Mouse (Mus musculus): ENCODE results near the gene Tbx2.

Tbx2 gene

DNA sequence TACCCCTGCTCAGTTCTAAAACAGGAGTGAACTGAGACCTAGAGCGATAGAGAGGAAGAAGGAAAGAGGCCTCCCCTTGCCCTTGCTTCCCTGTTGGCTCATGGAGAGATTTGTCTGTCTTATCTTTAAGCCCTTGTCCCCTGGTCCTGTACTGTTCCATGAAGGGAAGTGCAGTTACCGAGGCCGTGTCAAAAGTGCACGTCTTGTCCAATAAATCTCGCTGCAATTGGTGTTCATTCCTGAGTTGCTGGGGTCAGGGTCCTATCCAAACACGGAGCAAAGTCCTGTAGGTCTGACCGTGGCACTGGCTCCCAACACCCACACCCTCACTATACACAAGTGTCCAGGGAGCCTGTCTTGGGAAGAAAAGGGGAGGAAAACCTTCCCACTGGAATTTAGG, 6.5 kb upstream of the Tbx2 start:
- no peak for DNase-seq

DNA sequence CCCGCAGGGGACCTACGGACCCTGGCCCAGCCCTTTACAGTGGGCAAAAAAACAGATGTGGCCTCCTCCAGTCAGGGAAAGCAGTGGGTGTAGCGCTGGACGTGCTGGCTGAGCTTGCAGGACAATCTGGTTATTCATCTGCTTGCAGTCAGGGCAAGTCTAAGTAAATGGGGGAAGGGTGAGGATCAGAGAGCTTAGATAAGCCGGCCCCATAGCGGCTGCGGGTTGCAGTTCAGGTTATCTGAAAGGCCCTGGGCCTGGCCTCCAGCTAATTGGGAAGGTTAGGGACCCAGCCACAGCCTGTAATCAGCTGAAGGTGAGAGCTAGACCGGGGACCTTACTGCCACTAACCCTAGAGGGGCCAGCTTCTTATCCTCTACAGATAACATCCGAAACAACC, 5.0 kb upstream of the Tbx2 start:
- peak; percentile 59 for DNase-seq

DNA sequence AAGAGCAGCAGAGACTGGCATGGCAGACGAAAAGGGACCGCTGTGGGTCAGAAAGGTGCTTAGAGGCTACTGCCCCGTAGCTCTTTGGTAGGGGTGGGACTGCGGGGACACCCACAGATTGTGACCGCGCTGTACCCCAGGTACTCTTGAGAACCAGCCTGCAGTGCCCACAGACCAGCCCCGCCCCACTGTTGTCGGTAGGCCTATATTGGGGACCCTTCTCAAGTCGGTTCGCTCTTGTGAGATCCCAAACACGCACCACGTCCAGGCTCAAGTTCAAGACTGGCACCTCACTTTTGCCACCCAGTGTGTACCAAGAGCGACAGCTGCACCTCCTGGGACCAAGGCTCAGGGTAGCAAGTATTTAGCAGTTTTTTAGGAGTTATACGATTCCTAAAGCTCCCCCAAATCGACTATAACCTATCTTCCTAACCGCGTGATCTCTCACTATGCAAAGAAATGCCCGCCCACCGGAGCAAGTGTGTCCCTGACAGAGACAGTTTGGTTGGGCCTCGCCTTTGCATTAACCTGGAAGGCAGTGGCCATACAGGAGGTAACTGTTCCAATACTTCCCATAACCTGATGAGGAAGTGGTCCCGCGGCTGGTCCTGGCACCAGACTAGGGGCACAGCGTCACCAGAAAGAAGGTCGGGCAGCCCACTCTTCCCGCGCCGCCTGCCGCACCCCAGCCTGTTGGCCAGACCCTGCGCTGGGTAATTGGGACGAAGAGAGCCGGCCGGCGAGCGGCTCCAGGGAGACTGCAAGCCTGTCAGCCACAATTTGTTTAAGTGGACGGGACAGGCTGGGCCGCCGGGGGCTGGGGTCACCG, 3.4 kb upstream of the Tbx2 start:
- no peak for DNase-seq

DNA sequence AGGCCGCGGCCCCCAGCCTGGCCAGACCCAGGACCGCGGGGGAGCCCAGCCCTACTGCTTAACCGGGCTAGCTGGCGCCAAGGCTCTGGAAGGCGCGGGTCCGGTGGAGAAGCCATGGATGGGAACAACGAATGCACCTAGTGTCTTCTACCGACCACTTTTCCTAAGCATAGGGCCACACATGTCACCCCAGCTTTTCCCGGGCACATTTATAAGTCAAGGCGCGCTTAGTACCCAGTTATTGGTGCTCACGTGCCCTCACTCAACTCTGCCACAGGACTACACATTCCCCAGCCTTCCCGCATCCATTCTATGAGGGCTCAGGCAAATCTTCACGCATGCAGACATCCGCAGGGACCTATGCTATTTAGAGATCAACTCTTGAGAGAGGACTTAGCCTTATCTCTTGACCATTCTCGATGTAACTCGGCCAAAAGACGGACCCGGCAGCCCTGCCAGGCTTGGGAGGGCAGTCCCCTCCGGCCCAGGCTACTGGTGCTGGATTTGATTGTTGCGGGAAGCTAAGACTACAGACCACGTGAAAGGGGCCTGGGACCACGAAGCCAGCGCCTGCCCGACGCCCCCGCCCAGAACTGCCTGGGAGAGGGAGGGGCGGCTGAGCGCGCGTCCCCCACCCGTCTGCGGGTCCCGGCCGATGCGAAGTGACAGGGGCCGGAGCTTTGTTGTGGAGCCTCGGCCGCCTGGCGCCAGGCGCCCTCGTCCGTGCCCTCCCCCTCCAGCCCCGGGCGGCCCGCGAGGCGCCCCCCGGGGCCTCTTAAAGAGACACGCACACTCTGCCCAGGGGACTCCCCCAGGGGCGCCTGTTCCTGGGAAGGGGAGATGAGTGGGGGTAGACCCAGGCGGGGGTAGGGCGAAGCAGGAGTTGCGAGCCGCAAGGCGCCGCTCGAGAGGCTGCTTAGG, 2.6 kb upstream of the Tbx2 start:
- DNase-seq = no peak

DNA sequence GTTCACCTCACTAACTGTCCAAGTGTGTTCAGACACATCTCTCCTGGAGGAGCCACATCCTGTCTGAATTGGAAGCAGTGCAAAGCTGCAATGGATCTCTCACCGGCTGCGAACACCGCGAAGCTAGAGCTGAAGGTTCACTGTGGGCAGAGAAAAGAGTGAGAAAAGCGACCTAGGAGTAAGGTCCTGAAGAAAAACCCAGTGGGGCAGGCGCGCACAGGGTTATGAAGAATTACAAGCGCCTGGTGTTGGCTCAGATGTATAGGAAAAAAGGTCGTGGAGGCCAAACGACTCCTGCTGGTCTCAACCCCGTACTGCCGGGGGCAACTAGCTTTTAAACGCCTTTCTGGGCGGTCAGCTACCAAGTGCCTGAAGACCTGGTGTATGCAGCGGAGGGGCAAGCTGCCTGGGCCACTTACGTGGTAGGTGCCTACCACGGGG, 1.4 kb upstream of the Tbx2 start:
- DNase-seq = peak; percentile 39

DNA sequence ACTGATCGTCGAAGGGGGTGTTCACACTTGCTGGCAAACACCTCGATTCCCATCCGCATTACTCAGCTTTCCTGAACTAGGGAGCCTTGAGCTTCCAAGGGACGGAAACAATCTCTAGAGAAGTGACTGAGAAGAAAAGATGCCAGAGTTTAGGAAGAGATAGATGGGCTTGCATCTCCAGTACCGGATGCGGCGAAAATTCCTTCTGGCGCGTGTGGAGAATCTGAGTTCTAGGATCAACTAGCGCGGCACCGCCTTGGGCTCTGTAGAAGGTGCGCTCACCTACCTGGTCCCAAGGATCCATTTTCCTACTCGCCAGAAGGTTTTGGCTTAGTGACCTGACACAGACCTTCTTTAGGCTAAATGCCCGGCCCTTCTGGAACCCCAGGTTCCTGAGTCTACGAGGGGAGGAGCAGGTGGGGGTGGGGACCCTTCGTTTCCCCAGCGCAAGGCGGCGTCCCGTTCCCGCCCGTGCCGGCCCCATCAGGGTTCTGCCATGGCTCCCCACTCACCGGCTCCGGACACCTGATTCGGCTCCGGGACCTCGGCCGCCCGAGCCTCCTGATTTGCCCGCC, 608 bp upstream of the Tbx2 start:
- no peak for DNase-seq

DNA sequence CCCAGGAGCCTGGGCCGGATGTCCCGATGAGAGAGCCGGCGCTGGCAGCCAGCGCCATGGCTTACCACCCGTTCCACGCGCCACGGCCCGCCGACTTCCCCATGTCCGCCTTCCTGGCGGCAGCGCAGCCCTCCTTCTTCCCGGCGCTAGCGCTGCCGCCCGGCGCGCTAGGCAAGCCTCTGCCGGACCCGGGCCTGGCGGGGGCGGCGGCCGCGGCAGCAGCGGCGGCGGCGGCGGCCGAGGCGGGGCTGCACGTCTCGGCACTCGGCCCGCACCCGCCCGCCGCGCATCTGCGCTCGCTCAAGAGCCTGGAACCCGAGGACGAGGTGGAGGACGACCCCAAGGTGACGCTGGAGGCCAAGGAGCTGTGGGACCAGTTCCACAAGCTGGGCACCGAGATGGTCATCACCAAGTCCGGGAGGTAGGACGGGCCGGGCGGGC, 750 bp downstream of the Tbx2 start:
- DNase-seq = no peak

DNA sequence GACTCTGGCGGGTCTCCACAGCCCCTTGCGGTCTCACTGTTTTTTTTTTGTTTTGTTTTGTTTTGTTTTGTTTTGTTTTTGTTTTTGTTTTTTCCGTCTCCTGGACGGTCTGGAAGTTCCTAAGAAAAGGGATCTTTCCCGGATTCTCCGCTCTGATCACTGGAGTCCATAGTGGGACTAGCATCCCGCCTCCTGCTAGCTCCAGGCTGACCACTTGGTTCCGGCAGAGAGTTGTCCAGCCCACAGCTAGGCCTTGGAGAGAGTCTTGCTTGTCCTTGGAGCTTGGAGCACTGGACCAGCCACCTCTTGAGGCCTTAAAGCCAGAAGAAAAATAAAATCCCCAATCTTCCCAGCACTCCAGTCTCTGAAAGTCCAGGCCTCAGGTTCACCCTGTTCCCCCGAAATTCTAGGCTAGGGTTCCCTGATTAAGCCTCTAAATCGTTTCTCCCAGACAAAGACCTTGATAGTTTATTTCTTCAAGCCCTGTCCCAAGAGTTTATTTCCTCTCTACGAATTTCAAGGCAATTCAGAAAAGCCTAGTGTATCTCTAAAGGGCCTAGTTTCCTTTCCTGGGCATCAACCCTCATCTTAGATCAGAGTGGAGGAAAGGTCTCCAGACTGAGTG, 1.5 kb downstream of the Tbx2 start:
- DNase-seq = no peak

DNA sequence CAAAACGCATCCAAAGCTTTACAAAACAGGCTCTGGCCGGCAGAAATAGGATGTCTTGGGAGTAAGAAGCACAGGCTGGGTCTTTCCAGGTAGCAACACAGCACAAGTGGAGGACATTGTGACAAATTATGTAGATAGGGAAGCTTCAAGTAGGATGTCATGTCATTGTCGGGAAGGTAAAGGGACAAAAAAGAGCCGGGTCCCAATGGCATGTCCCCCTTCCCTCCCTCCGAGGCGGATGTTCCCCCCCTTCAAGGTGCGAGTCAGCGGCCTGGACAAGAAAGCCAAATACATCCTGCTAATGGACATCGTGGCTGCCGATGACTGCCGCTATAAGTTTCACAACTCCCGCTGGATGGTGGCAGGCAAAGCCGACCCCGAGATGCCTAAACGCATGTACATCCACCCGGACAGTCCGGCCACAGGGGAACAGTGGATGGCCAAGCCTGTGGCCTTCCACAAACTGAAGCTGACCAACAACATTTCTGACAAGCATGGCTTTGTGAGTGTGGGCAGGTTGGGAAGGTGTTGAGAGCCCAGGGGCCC, 2.1 kb downstream of the Tbx2 start:
- DNase-seq = no peak

DNA sequence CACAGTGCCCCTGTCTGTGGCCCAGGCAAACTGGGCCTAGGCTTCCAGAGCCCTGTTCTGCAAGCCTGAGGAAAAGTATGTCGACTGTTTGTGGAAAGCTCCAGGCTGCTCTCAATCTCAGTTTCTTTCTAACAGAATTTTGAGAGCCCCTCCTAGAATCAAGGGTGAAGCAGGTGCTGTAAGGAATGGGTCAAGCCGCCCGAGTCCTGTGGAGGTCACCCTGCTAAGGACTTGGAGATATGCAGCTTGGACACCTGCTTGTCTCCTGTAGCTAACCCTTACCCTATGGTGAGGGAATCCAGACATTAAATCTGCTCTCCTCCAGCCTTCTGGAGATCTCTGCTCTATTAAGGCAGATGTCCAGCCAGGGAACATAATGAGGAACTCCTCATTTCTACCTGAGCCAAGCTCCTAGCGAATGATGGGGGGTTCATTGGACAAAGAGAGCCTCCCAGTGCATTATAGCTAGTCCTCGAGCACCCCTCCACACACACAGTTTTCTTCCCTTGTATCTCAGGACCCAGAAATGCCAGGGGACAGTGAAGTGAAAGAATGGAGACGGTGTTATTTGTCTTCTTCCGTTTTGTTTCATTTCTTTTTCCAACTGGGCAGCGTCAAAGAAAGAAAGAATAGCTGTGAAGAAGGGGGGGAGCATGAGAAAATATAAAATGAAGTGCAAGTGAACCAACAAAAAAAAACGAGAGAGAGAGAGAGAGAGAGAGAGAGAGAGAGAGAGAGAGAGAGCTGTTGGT, 2.8 kb downstream of the Tbx2 start:
- no peak for DNase-seq

DNA sequence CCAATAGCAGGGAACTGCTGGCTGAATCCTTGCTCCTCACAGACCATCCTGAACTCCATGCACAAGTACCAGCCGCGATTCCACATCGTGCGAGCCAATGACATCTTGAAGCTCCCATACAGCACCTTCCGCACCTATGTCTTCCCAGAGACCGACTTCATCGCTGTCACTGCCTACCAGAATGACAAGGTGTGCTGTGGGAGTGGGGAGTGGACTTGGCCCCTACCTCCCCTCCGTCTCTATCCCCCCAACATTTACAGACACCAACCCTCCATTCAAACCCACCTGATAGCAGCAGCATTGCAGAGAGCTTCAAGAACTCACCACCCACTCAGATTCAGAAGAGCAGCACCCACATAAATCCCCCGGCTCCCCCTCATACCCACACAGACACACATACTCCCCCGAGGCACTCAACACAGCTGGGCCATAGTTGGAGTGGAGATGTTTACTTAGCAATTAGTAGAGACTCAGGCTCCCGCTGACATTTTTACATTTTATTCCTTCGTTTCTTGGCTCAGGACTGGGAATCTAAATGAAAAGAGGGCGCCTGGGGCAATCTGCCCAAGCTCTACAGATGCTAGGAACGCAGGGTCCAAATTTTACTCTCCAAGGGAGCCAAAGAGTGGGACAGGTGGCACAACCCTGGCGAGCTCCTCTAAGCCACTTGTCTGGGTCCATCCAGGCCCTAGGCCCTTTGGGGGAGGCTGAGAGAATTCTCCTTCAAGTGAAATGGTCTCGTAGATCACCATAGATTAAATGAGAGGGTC, 3.6 kb downstream of the Tbx2 start:
- no peak for DNase-seq

DNA sequence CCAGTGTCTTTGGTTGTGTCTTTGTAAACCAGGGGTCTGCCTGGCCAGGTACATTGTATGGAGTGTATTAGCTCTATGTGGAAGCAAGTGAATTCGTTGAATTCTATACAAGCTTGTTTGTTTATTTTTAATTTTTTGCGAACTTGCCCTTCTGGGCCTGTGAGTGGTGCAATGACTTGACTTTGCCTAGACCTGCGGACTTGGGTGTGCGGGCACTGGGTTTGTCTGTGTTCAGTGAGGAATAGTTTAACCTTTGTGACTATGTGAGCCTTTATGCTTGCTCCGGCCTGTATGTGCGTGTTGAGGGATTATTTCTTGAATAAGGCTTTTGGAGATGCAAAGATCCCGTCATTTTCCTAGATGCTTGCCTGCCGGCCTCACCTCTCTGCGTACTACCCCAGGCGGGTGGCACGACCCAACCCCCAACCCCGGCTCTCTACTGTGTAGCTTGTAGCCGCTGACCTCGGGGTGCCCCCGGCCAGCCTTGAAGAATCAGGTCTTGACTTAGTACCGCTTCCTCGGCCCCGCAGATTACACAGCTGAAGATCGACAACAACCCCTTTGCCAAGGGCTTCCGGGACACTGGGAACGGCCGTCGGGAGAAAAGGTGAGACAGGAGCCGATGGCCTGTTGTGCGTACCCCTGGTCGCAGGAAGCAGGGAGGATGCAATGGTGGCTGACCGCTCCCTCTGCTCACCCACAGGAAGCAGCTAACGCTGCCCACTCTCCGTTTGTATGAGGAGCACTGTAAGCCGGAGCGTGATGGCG, 4.4 kb downstream of the Tbx2 start:
- no peak for DNase-seq

DNA sequence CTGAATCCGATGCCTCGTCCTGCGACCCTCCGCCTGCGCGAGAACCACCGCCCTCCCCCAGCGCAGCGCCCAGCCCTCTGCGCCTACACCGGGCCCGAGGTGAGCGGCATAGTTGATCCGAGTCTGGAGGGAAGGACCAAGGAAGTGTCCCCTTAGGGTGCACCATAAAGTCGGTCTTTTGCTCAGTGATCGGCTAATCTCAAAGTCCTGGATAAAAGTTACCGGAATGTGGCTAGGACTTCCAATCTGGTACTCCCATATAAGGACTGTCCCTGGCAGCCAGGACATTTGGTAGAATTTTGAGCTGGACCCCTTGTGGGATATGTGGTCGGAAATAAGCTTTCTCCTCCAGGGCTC, 4.9 kb downstream of the Tbx2 start:
- no peak for DNase-seq

DNA sequence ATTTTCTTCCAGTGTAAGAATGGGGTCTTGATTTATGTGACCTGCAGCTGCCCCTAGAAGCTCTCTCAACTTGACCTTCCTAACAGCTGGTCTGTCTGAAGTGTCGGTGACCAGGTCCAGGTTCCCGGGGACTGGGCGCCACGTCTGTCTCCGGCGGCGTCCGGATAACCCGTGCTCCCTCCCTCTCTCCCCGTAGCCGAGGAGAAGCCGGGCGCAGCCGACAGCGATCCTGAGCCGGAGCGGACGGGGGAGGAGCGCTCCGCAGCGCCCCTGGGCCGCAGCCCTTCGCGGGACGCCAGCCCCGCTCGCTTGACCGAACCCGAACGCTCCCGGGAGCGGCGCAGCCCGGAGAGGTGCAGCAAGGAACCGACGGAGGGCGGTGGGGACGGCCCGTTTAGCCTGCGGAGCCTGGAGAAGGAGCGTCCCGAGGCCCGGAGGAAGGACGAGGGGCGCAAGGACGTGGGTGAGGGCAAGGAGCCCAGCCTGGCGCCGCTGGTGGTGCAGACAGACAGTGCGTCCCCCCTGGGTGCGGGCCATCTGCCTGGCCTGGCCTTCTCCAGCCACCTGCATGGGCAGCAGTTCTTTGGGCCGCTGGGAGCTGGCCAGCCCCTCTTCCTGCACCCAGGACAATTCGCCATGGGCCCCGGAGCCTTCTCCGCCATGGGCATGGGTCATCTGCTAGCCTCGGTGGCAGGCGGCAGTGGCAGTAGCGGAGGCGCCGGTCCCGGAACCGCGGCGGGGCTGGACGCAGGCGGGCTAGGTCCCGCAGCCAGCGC, 5.5 kb downstream of the Tbx2 start:
- DNase-seq = no peak

DNA sequence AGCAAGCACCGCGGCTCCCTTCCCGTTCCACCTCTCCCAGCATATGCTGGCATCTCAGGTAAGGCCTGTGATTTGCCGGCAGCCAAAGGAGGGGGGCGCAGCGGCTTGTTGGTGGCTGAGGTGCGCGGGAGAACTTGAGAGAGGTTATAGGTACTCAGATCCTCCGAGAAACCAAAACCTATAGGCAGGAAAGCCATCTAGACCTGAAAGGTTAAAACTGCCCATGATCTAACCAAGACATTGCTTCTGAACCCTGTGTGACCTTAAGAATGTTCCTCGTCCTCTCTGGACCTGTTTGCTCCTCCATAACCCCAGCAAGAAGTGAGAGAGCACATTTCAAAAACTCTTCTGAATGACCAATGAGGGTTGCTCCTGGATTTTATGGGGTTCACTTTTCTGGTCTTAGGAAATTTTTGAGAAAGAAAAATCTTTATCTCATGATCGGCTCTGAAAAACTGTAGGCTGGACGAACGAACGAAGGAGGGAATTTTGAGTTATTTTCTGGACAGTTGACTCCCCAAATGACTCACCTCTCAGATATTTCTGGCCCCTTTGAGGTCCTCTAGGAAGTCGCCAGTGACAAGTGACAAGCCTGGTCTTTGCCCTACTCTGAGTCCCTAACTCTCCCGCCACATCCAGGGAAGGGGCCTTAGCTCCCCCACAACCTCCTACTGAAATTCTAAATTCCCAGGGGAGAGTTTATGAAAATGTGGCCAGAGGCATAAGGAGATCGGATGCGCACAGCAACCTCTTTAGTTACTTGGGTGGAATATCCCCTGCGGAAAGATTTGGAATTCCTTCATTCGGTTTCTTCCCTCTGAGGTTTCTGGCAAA, 6.3 kb downstream of the Tbx2 start:
- DNase-seq = no peak

DNA sequence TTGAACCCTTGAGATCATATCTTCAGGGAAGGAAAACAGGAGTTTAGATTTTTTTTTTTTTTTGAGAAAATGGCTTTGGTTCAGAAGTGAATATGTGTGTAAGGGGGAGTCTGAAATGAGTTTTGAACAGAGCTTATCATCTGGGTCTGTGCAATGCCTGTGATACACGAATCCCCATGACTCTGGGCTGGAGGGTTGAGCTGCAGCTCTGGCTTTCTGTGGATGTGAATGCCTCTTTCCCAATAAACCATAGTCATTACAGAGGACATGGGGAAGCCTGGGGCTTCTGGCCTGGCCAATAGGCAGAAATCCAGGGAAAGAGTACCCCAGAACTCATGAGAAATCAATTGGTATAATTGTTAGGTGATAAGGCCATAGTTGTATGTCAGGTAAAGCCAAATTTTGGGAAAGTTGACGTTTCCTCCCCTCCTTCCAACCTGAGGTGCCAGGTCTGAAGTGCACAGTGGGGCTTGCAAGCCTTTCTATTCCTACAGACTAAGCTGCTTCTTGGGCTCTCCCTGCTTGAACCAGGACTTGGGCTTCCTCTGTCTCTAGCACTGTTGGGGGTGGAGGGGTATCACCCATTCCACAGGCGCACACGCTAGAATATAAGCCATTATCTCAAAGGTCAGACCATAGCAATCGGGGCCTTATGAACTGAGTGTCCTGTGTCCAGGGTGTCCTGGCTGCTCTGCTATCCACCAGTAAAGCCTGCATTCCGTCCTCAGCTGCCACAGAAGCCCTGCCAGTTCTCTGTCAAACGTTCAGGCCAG, 7.1 kb downstream of the Tbx2 start:
- no peak for DNase-seq

DNA sequence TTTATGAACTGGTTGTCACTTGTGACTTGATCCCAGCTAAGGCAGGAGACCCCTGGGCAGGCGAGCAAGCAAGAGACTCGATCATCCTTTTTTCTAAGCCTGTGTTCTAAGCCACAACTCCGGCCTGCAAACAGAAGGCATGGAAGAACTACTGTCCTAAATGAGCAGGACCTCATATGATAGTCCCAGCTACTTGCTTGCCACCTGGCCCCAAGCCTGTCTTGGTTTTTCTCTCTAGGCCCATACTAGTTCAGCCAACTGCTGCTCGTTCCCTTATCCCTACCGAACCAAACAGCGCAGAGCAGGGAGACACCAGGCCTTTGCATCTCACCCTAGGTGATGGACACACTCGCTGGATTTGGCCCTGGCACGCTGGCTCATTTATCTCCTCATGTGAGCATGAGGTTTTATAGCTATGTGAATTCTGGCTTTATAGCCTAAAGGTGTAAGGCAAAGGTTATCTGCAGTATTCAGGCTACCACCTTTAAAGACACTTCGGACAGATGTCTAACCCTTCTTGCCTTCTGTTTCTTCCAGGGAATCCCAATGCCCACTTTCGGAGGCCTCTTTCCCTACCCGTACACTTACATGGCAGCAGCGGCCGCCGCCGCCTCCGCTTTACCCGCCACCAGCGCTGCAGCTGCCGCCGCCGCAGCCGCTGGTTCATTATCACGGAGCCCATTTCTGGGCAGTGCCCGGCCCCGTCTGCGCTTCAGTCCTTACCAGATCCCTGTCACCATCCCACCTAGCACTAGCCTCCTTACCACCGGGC, 7.9 kb downstream of the Tbx2 start:
- DNase-seq = no peak
